Mouse (Mus musculus): ENCODE measurements around the gene LTO1. TPM values are rescaled to one million over a fixed set of nuclear protein-coding genes. Genes with fewer than 3 reads are reported as not detected.

Gene LTO1
- total RNA-seq, 2 experiments from 2014 or later: 26.2 to 33.8 TPM

GRCm38 (mm10) chr7:144918823-144919222 lies 3.9 kb downstream of the LTO1 start:
- peak; percentile 63 for TF ChIP-seq CTCF (conservative IDR thresholded peaks at IDR 0.05)
- Histone ChIP-seq H3K4me3 (no peak overlapping the region), H3K27ac (no peak overlapping the region)
- DNase-seq (ENCODE audit: low spot score in 2 of 2): no peak

- no peak for TF ChIP-seq CTCF (conservative IDR thresholded peaks at IDR 0.05)
- Histone ChIP-seq H3K27ac (no peak overlapping the region), H3K4me3 (no peak overlapping the region)
- DNase-seq (ENCODE audit: low spot score in 2 of 2): no peak
Observed at GRCm38 (mm10) chr7:144927591-144927990, 12.7 kb downstream of the LTO1 start.

- Histone ChIP-seq H3K4me3 (no peak overlapping the region), H3K27ac (no peak overlapping the region)
- no peak for DNase-seq (ENCODE audit: low spot score in 2 of 2)
- no peak for TF ChIP-seq CTCF (conservative IDR thresholded peaks at IDR 0.05)
Observed at GRCm38 (mm10) chr7:144928009-144928888, 13.3 kb downstream of the LTO1 start.

- H3K27ac ChIP-seq: no peak overlapping the region
- no peak overlapping the region for H3K4me3 ChIP-seq
- TF ChIP-seq CTCF (conservative IDR thresholded peaks at IDR 0.05): no peak
- DNase-seq (ENCODE audit: low spot score in 2 of 2): no peak
Observed at GRCm38 (mm10) chr7:144928889-144929210, 13.9 kb downstream of the LTO1 start.

GRCm38 (mm10) chr7:144929506-144929905 lies 14.6 kb downstream of the LTO1 start:
- no peak overlapping the region for H3K4me3 ChIP-seq
- no peak for DNase-seq (ENCODE audit: low spot score in 2 of 2)
- no peak overlapping the region for H3K27ac ChIP-seq
- no peak for TF ChIP-seq CTCF (conservative IDR thresholded peaks at IDR 0.05)

GRCm38 (mm10) chr7:144929931-144930330 lies 15.0 kb downstream of the LTO1 start:
- no peak for TF ChIP-seq CTCF (conservative IDR thresholded peaks at IDR 0.05)
- no peak for DNase-seq (ENCODE audit: low spot score in 2 of 2)
- no peak overlapping the region for H3K27ac ChIP-seq
- no peak overlapping the region for H3K4me3 ChIP-seq

- H3K4me3 ChIP-seq: no peak overlapping the region
- TF ChIP-seq CTCF (conservative IDR thresholded peaks at IDR 0.05): peak; percentile 75
- no peak for DNase-seq (ENCODE audit: low spot score in 2 of 2)
Observed at GRCm38 (mm10) chr7:144931778-144932177, 16.9 kb downstream of the LTO1 start.

GRCm38 (mm10) chr7:144932389-144932937 lies 17.6 kb downstream of the LTO1 start:
- Histone ChIP-seq H3K27ac (peak overlapping the region; percentile 46; the same call in 1 of the 2 replicates), H3K4me3 (no peak overlapping the region)
- DNase-seq (ENCODE audit: low spot score in 2 of 2): no peak
- no peak for TF ChIP-seq CTCF (conservative IDR thresholded peaks at IDR 0.05)

More at GRCm38 (mm10) chr7:144931778-144932177, 16.9 kb downstream of the LTO1 start:
- peak overlapping the region; percentile 46; the same call in 1 of the 2 replicates for H3K27ac ChIP-seq

- DNase-seq (ENCODE audit: low spot score in 2 of 2): no peak
- TF ChIP-seq CTCF (conservative IDR thresholded peaks at IDR 0.05): no peak
- no peak overlapping the region for H3K27ac ChIP-seq
- H3K4me3 ChIP-seq: no peak overlapping the region
Observed at GRCm38 (mm10) chr7:144933336-144933735, 18.4 kb downstream of the LTO1 start.

- TF ChIP-seq CTCF (conservative IDR thresholded peaks at IDR 0.05): no peak
- H3K27ac ChIP-seq: no peak overlapping the region
- no peak overlapping the region for H3K4me3 ChIP-seq
- DNase-seq (ENCODE audit: low spot score in 2 of 2): no peak
Observed at GRCm38 (mm10) chr7:144933796-144934195, 18.9 kb downstream of the LTO1 start.

GRCm38 (mm10) chr7:144934901-144935300 lies 20.0 kb downstream of the LTO1 start:
- no peak for TF ChIP-seq CTCF (conservative IDR thresholded peaks at IDR 0.05)
- no peak for DNase-seq (ENCODE audit: low spot score in 2 of 2)
- H3K27ac ChIP-seq: no peak overlapping the region
- H3K4me3 ChIP-seq: no peak overlapping the region

- peak; percentile 59 to 60 for DNase-seq (ENCODE audit: low spot score in 2 of 2)
- Histone ChIP-seq H3K4me3 (0 out of 2 replicates have a peak overlapping the region, but pooled peaks have one; percentile 4), H3K27ac (peak overlapping the region; percentile 39; the same call in 1 of the 2 replicates)
- TF ChIP-seq CTCF (conservative IDR thresholded peaks at IDR 0.05): peak; percentile 78
Observed at GRCm38 (mm10) chr7:144935563-144935962, 20.7 kb downstream of the LTO1 start.

GRCm38 (mm10) chr7:144936311-144936880 lies 21.5 kb downstream of the LTO1 start:
- Histone ChIP-seq H3K4me3 (no peak overlapping the region; the same call in 1 of the 2 replicates), H3K27ac (peak overlapping the region; percentile 39; the same call in 1 of the 2 replicates)
- no peak for TF ChIP-seq CTCF (conservative IDR thresholded peaks at IDR 0.05)
- no peak for DNase-seq (ENCODE audit: low spot score in 2 of 2)

Measured in layer of hippocampus, adult 2 months (tissue).